Mouse (Mus musculus) brain, embryonic 14.5 days (tissue): ENCODE results near the gene D230025D16Rik.

Experiments used
- CTCF ChIP-seq: fragments of 200-500 bp; IDR thresholded peaks from 2 replicates; pipeline ENCODE4 v1.5.1; 2012; ENCODE audit warnings: inconsistent platforms, mild to moderate bottlenecking, moderate library complexity, borderline replicate concordance; ENCODE audit not compliant: insufficient read depth, insufficient read length; ENCODE audit errors: extremely low read depth
- POLR2A ChIP-seq: fragments of 200-500 bp; IDR thresholded peaks from 2 replicates; pipeline ENCODE4 v1.6.1; 2012; ENCODE audit warnings: mild to moderate bottlenecking, inconsistent platforms, borderline replicate concordance; ENCODE audit not compliant: poor library complexity, insufficient read depth, insufficient read length, severe bottlenecking; ENCODE audit errors: extremely low read depth

DNA sequence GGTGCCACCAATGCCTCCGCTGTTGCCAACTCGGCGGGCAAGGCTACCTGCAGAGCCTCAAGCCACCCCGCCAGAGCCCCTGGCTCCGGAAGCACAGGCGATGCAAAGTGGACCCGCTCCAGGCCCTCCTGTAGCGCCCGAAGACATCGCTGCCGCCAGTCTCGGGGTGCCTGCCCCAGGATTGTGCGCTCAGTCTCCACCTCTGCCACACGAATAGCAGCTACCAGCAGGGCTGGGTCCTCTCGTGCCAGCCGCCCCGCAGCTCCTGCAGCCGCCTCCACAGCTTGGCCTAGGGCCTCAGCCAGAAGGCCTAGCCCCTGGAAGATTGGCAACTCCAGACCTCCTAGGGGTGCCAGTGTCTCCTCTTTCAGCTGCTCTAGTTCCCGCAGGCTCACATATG is 68.5 kb downstream of the D230025D16Rik start:
- TF ChIP-seq CTCF (no peak), POLR2A (no peak)
